Comparison of ENCODE assay signal across 8 mouse cellular contexts in the genomic region with DNA sequence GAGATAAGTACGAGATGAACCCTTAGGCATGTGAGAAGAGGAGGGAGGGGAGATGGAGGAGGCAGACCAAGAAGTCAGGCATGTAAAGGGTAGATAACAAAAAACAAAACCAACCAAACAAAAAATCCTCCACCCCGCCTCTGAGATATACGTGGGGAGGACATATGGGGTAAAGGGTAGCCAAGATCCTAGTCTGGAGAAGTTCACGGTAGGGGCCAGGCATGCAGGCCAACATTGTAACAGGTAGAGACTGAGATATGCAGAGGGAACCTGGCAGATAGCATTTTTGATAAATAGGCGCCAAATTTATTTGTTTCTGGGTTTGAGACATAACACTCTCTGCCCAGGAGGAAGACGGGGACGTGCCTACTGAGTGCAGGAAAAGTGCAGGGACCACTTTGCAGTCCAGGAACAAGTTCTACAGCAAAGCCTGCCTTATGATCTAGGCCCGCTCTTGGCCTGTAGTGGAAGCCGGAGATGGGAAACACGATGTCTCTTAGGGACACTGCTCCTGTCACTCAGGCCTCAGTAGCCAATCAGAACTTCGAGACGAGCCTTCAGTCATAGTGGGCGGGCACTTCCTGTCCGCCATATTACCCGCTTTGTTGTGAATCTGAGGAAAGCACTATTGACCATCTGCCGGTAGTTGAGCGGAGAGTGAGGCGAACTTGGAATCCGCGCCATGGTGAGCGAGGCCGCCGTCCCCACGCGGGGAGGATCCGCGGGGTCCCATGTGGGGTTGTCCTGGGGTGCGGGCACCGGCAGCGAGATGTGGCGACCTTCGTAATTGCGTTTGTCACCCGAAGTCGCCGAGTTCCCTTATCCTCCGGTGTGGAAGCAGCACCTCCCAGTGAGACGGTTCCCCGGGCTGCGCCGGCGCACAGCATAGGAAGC. TPM values are rescaled to one million over a fixed set of nuclear protein-coding genes. Genes with fewer than 3 reads are reported as not detected.
DNase-seq lines count a peak whose midpoint lies in the region; ATAC-seq lines count a peak whose summit lies in the region.
"Not testable (repeated sequence)": the region's sequence is repeated elsewhere in the genome, so short reads cannot be mapped to it uniquely, and the experiment has no call there.

BC024063 (plus strand) TSS at position 626 of the 894 bp plus-strand sequence.

- peak within 1 kb of the TSS; percentile 89 for H3K4me3 ChIP-seq in megakaryocyte, embryonic 14.5 days (replicated peaks)

- H3K36me3 ChIP-seq in megakaryocyte, embryonic 14.5 days (replicated peaks; ENCODE audit: low read length) = not testable (repeated sequence)

- H3K4me1 ChIP-seq in megakaryocyte, embryonic 14.5 days = not testable (repeated sequence)

- DNase-seq in adipocyte (ENCODE audit: low spot score) = peak; percentile 70
- DNase-seq in embryo, embryonic 10.5 days (ENCODE audit: low spot score) = peak; percentile 87
- DNase-seq in gastrocnemius, postnatal 25 days = peak; percentile 30
- peak; percentile 73 to 81 for DNase-seq in left cerebral cortex, adult 9 months (ENCODE audit: low spot score in 2 of 2)
- peak; percentile 68 for DNase-seq in right cerebral cortex, postnatal 14 days
- DNase-seq in urinary bladder, postnatal 36 days (ENCODE audit: low spot score in 2 of 2) = peak; percentile 39 to 55

- not testable (repeated sequence) for H3K9me3 ChIP-seq in megakaryocyte, embryonic 14.5 days

- H3K27me3 ChIP-seq in megakaryocyte, embryonic 14.5 days (replicated peaks) = not testable (repeated sequence)

- peak; percentile 97 for ATAC-seq in inflammation-experienced regulatory T-cells, adult 6 months

RNA-seq across cellular contexts. Expression of gene BC024063, which starts in this region (rescaled TPM):
- 1 to 10 TPM in 1 of 2 experiments, under 1 TPM in 1; 0.88 to 1.2 TPM for total RNA-seq in gastrocnemius, postnatal 25 days (2021)
- 1 to 10 TPM; 3.3 to 6.8 (median 3.9) TPM for polyA plus RNA-seq in inflammation-experienced regulatory T-cells, adult 6 months (2017; shearing (Covaris generic))
- not detected in 2 replicates for polyA plus RNA-seq in megakaryocyte, embryonic 14.5 days (2012; ENCODE audit: insufficient read depth, low replicate concordance)

Comparison
In these comparisons a context has a peak if more than half of its experiments do, and no peak if none do; other contexts are left out.
1. Peak in every context shown above with its lines: DNase-seq, ATAC-seq and H3K4me3 ChIP-seq.
2. DNase-seq: peak in every context shown above with its lines; median percentile 87 in embryo, embryonic 10.5 days; 77 in left cerebral cortex, adult 9 months; 70 in adipocyte; 68 in right cerebral cortex, postnatal 14 days; 47 in urinary bladder, postnatal 36 days; 30 in gastrocnemius, postnatal 25 days.